Mouse (Mus musculus) heart, postnatal 4 days (tissue): Measurements from ENCODE around the gene Zfp781. TPM values are rescaled to one million over a fixed set of nuclear protein-coding genes. Genes with fewer than 3 reads are reported as not detected.
"Not testable (repeated sequence)": the region's sequence is repeated elsewhere in the genome, so short reads cannot be mapped to it uniquely, and the experiment has no call there.

Source experiments
- DNase-seq: peaks from one replicate; pipeline ENCODE4 v3.0.0; 2021
- total RNA-seq, 2 experiments: library from RNA; stranded (reverse); gene quantifications; 2 replicates each; pipeline ENCODE4 v1.2.3; 2021

Zfp781 gene
- 1 to 10 TPM; 1.7 to 1.8 TPM for total RNA-seq

DNA sequence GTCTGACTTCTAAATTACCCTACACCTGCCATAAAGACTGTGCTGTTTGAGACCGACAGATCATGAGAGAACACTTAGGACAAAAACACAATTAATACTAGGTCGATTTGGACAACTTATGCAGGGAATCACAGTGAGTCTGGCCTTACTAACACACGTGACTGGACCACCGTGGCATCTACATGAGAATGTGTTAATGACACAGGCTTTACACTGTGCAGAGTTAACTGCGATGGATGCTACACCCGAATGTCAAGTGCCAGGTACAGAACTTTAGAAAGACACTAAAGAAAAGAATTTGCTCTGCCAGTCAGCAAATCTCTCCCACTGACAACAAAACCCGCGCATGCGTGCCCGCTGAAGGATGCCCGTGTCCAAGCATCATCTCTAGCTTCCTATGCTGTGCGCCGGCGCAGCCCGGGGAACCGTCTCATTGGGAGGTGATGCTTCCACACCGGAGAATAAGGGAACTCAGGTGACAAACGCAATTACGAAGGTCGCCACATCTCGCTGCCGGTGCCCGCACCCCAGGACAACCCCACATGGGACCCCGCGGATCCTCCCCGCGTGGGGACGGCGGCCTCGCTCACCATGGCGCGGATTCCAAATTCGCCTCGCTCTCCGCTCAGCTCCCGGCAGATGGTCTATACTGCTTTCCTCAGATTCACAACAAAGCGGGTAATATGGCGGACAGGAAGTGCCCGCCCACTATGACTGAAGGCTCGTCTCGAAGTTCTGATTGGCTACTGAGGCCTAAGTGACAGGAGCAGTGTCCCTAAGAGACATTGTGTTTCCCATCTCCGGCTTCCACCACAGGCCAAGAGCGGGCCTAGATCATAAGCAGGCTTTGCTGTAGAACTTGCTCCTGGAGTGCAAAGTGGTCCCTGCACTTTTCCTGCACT lies at the start of gene Zfp781:
TSS of gene Zfp781 (minus strand) at position 639 of the 902 bp plus-strand sequence.
- DNase-seq: not testable (repeated sequence)

DNA sequence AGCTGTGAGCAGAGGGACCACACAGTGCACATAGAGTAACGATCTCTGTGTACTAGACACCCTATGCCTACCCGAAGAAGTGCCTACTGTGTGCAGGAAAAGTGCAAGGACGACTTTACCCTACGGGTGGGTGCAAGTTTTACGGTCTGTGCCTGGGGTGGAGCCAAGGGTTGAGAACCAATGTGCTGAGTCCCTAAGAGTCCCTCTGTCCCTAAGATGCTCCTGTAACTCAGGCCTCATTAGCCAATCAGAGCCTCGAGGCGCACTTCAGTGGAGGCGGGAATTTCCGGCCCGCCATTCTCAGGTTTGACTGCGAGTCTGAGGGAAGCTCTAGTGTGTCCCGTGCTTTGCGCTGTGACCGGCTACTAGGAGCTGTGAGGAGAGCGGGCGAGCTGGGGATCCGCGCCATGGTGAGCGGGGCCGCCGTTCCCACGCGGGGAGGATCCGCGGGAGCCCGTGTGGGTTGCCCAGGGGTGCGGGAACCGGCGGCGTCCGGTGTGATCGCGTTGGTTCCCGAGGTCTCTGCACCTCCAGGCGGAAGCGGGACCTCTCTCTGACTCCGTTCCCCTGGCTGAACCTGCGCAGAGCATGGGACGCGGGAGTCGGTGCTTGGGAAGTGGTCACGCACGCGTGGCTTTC lies 48.2 kb upstream of the Zfp781 start:
- DNase-seq: not testable (repeated sequence)

DNA sequence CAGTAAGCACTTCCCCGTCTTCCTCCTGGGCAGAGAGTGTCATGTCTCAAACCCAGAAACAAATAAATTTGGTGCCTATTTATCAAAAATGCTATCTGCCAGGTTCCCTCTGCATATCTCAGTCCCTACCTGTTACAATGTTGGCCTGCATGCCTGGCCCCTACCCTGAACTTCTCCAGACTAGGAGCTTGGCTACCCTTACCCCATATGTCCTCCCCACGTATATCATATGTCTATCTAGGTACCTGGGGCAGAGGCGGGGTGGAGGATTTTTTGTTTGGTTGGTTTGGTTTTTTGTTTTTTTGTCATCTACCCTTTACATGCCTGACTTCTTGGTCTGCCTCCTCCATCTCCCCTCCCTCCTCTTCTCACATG lies 451 bp upstream of the Zfp781 start:
- not testable (repeated sequence) for DNase-seq

DNA sequence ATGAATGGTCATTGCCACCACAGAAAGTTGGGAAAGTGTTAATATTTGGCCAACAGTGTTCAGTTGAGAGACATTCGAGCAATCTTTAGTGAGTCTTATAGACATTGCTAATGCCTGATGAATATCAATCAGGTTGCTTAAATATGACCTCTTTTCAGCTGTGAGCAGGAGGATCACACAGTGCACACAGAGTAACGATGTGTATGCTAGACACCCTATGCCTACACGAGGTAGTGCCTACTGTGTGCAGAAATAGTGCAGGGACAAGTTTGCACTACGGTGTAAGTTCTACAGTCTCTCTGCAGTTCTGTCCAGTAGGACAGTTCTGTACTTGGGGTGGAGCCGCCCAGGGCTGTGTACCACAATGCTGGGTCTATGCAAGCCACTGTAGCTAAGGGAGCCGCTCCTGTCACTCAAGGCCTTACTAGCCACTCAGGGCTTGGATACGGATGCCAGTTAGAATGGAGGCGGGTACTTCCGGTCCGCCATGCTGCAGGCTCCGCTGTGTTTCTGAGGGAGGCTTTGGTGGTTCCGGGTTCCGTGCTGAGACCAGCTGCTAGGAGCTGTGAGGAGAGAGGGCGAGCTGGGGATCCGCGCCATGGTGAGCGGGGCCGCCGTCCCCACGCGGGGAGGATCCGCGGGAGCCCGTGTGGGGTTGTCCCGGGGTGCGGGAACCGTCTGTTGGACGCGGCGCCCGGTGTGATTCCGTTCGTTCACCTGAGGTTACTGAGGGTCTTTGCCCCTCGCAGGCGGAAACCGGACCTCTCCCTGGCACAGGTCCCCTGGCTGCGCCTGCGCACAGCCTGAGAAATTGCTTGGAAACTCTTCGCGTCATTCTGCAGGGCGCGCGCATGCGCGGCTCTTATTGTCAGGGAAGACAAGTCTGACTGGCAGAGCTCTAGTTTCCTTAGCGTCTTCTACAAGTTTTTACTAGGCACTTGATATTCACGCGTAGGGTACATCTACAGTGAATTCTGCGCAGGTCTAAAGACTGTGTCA lies 66.6 kb downstream of the Zfp781 start, which contains the start of gene Gm32687:
TSS of gene Gm32687 (plus strand) at position 526 of the 999 bp plus-strand sequence.
- DNase-seq: not testable (repeated sequence)

Other genes with a start within 250 kb of the Zfp781 start
- 1 to 10 TPM; 8.5 to 9.2 TPM for gene Zfp433, start 225.7 kb downstream of the Zfp781 start, total RNA-seq
- 1 to 10 TPM; 3.7 to 4.3 TPM for gene Gm3055, start 159.3 kb downstream of the Zfp781 start, total RNA-seq
- gene Gm4767, start 118.3 kb downstream of the Zfp781 start, total RNA-seq: 1 to 10 TPM; 1.6 to 2.9 TPM
- 1 to 10 TPM in 1 of 2 experiments, not detected in 1; 2.8 TPM for gene Gm32687, start 66.5 kb downstream of the Zfp781 start, total RNA-seq
- gene Zfp873, start 117.6 kb upstream of the Zfp781 start, total RNA-seq: 10 to 100 TPM; 10.9 to 11.8 TPM
- gene BC024063, start 152.9 kb upstream of the Zfp781 start, total RNA-seq: 1 to 10 TPM; 4.3 to 4.5 TPM
- gene AU041133, start 197.5 kb upstream of the Zfp781 start, total RNA-seq: 1 to 10 TPM; 5.9 to 6.0 TPM